Comparison of ENCODE assay signal across 11 mouse cellular contexts in the genomic region with DNA sequence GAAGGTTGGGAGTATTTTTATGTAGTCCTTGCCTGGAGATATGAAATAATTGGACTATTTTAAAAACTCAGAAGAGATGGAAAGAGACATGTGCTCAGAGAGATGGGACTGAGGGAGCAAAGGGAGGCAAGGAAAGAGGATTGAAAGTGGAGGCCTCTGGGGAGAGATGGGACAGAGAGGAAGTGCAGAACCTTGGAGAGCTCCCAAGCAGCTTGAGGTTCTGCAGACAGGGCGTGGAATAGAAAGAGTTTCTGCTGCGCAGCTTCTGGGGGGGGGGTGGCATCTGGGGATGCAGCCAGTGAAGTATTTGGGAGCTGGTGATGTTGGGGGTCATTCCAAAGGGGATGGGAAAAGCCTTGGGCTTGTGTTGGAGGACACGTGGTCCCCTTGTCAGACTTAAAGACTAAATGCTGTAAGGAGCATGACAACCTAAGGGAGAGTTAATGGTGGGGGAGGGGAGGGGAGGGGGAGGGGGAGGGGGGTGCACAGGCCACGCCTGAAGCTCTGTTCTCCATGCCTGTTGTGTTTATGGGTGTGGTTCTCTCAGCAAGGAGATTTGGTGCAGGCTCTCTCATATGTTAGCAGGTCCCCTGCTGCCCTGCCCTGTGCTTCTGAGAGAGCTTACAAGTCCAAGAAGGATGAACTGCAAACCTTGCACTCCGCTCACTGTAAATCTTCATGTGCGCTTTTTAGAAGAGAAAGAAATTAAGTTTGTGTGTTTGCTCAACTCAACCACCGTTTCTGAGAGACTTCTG. TPM values are rescaled to one million over a fixed set of nuclear protein-coding genes. Genes with fewer than 3 reads are reported as not detected.
DNase-seq lines count a peak whose midpoint lies in the region; ATAC-seq and TF ChIP-seq lines count a peak whose summit lies in the region.
"Had no signal": no experiment of that assay in that cellular context is flagged by ENCODE, and none has a peak within 500 bp of the region (broad histone marks: within the 10 kb centered on the region; RNA-seq: fewer than 3 reads in every experiment).

No protein-coding gene starts in this region.

- no peaks in the 10 kb centered on the region for H3K36me3 ChIP-seq in lung, postnatal 0 days (ENCODE audit: insufficient read depth, low read length)
- H3K36me3 ChIP-seq in stomach, postnatal 0 days (ENCODE audit: control insufficient read depth, insufficient read depth, low read length) = no peaks in the 10 kb centered on the region
- H3K36me3 ChIP-seq: embryonic facial prominence, embryonic 15.5 days; heart, embryonic 12.5 days had no signal

- no peaks in the 10 kb centered on the region for H3K9me3 ChIP-seq in lung, postnatal 0 days (ENCODE audit: low read length)
- H3K9me3 ChIP-seq in stomach, postnatal 0 days (ENCODE audit: control insufficient read depth, low read length) = no peaks in the 10 kb centered on the region
- H3K9me3 ChIP-seq: embryonic facial prominence, embryonic 15.5 days; heart, embryonic 12.5 days had no signal

- H3K27me3 ChIP-seq in lung, postnatal 0 days (replicated peaks; ENCODE audit: insufficient read depth, low read length) = no peaks in the 10 kb centered on the region
- no peaks in the 10 kb centered on the region for H3K27me3 ChIP-seq in stomach, postnatal 0 days (ENCODE audit: control insufficient read depth, insufficient read depth, low read length)
- H3K27me3 ChIP-seq: embryonic facial prominence, embryonic 15.5 days; heart, embryonic 12.5 days had no signal

- DNase-seq in CD4-positive, CD25-positive, alpha-beta regulatory T cell, adult 2 months (ENCODE audit: low read depth, low spot score) = peak; percentile 69
- peak; percentile 63 for DNase-seq in lung, postnatal 0 days (ENCODE audit: low spot score)
- no peak for DNase-seq in lung, adult 2 months
- DNase-seq in stomach, postnatal 0 days (ENCODE audit: low spot score) = peak; percentile 30
- no peak for DNase-seq in urinary bladder, postnatal 25 days (ENCODE audit: low spot score)
- DNase-seq in right cerebral cortex, postnatal 14 days = no peak

- 0 out of 2 replicates have a peak, but pooled peaks cover 1% of the 10 kb centered on the region for H3K4me1 ChIP-seq in lung, postnatal 0 days (ENCODE audit: insufficient read depth, low read depth, low read length)
- H3K4me1 ChIP-seq in lung, adult 2 months (ENCODE audit: control insufficient read depth, insufficient read depth, low read length) = peaks cover 13% of the 10 kb centered on the region
- no peaks in the 10 kb centered on the region for H3K4me1 ChIP-seq in stomach, postnatal 0 days (replicated peaks; ENCODE audit: control insufficient read depth, insufficient read depth)
- H3K4me1 ChIP-seq: embryonic facial prominence, embryonic 15.5 days had no signal

- no peak overlapping the region for H3K27ac ChIP-seq in lung, postnatal 0 days (ENCODE audit: low read length)
- H3K27ac ChIP-seq in stomach, postnatal 0 days (replicated peaks) = no peak overlapping the region
- H3K27ac ChIP-seq: embryonic facial prominence, embryonic 15.5 days; hindbrain, postnatal 0 days had no signal

- H3K4me3 ChIP-seq in lung, postnatal 0 days (ENCODE audit: low read depth, low read length) = no peak overlapping the region
- no peak overlapping the region for H3K4me3 ChIP-seq in lung, adult 2 months (replicated peaks; ENCODE audit: extremely low read depth, low read depth, low read length)
- H3K4me3 ChIP-seq in stomach, postnatal 0 days (ENCODE audit: low read depth, low read length) = no peak overlapping the region
- H3K4me3 ChIP-seq: embryonic facial prominence, embryonic 15.5 days; heart, embryonic 12.5 days had no signal

- H3K9ac ChIP-seq in lung, postnatal 0 days (replicated peaks; ENCODE audit: low read depth) = no peak overlapping the region
- no peak overlapping the region for H3K9ac ChIP-seq in stomach, postnatal 0 days (ENCODE audit: low read length)
- H3K9ac ChIP-seq: embryonic facial prominence, embryonic 15.5 days; heart, embryonic 12.5 days had no signal

- no peak for TF ChIP-seq CTCF in lung, postnatal 0 days (IDR thresholded peaks at IDR 0.05)
- no peak for TF ChIP-seq CTCF in lung, adult 2 months (IDR thresholded peaks at IDR 0.05; ENCODE audit: insufficient read depth, low read length)
- no peak for TF ChIP-seq CTCF in stomach, postnatal 0 days (IDR thresholded peaks at IDR 0.05; ENCODE audit: low read depth)

- no peak for TF ChIP-seq EP300 in lung, postnatal 0 days (IDR thresholded peaks at IDR 0.05)
- TF ChIP-seq EP300 in stomach, postnatal 0 days (optimal IDR thresholded peaks at IDR 0.05) = no peak

- no peak for TF ChIP-seq POLR2A in lung, adult 2 months (IDR thresholded peaks at IDR 0.05; ENCODE audit: borderline replicate concordance, extremely low read depth, low read depth, low read length)

- 37% methylated on average over 7 of the region's 7 CpGs for WGBS in lung, postnatal 0 days
- 45% methylated on average over 7 of the region's 7 CpGs for WGBS in lung, adult 2 months
- WGBS in stomach, postnatal 0 days = 37% methylated on average over 7 of the region's 7 CpGs

- ATAC-seq in CD4-positive, CD25-positive, alpha-beta regulatory T cell, adult 4 months = no peak
- ATAC-seq in lung, postnatal 0 days = no peak; the same call in 1 of the 2 replicates
- ATAC-seq in granulocyte monocyte progenitor cell, adult 5-6 weeks (replicated peaks; ENCODE audit: poor library complexity, severe bottlenecking) = peak; percentile 63
- ATAC-seq in stomach, postnatal 0 days (ENCODE audit: low FRiP score, low TSS enrichment) = no peak
- ATAC-seq: hindbrain, postnatal 0 days had no signal

- no peak overlapping the region for H3K4me2 ChIP-seq in lung, postnatal 0 days (replicated peaks; ENCODE audit: low read depth, low read length)
- H3K4me2 ChIP-seq in stomach, postnatal 0 days (replicated peaks; ENCODE audit: low read depth) = no peak overlapping the region
- H3K4me2 ChIP-seq: embryonic facial prominence, embryonic 15.5 days; heart, embryonic 12.5 days had no signal

RNA-seq across cellular contexts. Expression of gene Fam83d, which starts 39.7 kb away (rescaled TPM):
- under 1 TPM; 0.32 to 0.53 TPM for polyA plus RNA-seq in CD4-positive, CD25-positive, alpha-beta regulatory T cell, adult 4 months (2017; shearing (Covaris generic))
- polyA plus RNA-seq in lung, postnatal 0 days (2015; fragmentation: Nextera tagmentation; extraction: Ambion mirVana) = 4.5 and 5.5 TPM in 2 replicates
- polyA plus RNA-seq in lung, adult 2 months (2012; rRNA removed) = 1.9 and 6.7 TPM in 2 replicates
- total RNA-seq in granulocyte monocyte progenitor cell, adult 5-6 weeks (2014; fragmentation: Nextera tagmentation) = 2.2 and 2.4 TPM in 2 replicates
- 7.4 and 10.0 TPM in 2 replicates for total RNA-seq in granulocyte monocyte progenitor cell, adult 5-6 weeks (2017)
- polyA plus RNA-seq in stomach, postnatal 0 days (2015; fragmentation: Nextera tagmentation; extraction: Ambion mirVana) = 61.1 and 61.3 TPM in 2 replicates

Comparison
In these comparisons a context has a peak if more than half of its experiments do, and no peak if none do; other contexts are left out.
1. DNase-seq: peak in CD4-positive, CD25-positive, alpha-beta regulatory T cell, adult 2 months (single experiment), lung, postnatal 0 days (single experiment) and stomach, postnatal 0 days (single experiment); none in lung, adult 2 months (single experiment), urinary bladder, postnatal 25 days (single experiment) and right cerebral cortex, postnatal 14 days (single experiment).